Mouse (Mus musculus): ENCODE results near the gene Aplp1.

Gene Aplp1

DNA sequence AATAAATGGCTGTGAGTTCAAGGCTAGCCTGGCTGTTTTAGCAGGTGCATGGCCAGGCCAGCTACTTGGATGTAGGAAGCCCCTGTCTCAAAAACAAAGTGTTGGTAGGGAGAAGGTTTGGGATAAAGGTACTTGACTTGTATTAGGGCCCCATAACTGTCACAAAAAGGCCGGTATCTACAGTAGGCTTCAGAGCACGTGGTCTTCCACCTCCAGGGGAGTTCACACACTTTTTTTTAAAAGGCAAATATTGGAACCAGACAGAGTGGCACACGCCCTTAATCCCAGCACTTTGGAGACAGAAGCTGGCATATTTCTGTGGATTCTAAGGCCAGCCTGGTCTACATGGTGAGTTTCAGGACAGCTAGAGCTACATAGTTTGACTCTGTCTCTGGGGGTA lies 24.7 kb downstream of the Aplp1 start:
- in situ Hi-C loops (cut with MboI; ENCODE audit: low pct_unique_long_range_greater_than_20kb in 1 of 2, low sequenced_read_pairs in 2 of 2, unreplicated experiment in 1 of 2) = no loop called here

- in situ Hi-C loops (cut with MboI; ENCODE audit: low pct_unique_long_range_greater_than_20kb in 1 of 2, low sequenced_read_pairs in 2 of 2, unreplicated experiment in 1 of 2) = no loop called here
Measured at GRCm38 (mm10) chr7:30419561-30420499, 25.5 kb downstream of the Aplp1 start, which contains the start of gene Hcst. Gene Hcst (minus strand): TSS chr7:30419854.

DNA sequence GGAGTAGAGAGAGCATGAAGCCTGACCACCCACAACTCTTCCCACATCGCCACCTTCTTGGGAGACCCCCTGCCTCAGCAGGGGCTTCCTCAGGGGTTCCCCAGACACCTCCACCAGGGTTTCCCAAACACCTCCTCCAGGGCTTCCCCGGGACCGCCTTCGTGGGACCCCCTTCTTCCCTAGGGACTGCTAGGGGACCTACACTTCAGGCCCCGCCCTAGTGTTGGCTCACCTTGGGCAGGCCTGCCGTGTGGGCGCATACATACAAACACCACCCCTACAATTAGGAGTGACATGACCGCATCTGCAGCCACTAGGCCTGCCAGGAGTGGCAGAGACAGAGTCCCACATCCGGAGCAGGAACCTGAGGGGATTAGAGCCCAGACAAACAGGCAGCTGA lies 27.5 kb downstream of the Aplp1 start:
- in situ Hi-C loops (cut with MboI; ENCODE audit: low pct_unique_long_range_greater_than_20kb in 1 of 2, low sequenced_read_pairs in 2 of 2, unreplicated experiment in 1 of 2) = no loop called here

- in situ Hi-C loops (cut with MboI; ENCODE audit: low pct_unique_long_range_greater_than_20kb in 1 of 2, low sequenced_read_pairs in 2 of 2, unreplicated experiment in 1 of 2) = no loop called here
Measured at GRCm38 (mm10) chr7:30413596-30413995, 31.7 kb downstream of the Aplp1 start, which contains the start of gene Tyrobp. Gene Tyrobp (plus strand): TSS chr7:30413760.

GRCm38 (mm10) chr7:30412735-30413147 lies 32.6 kb downstream of the Aplp1 start:
- in situ Hi-C loops (cut with MboI; ENCODE audit: low pct_unique_long_range_greater_than_20kb in 1 of 2, low sequenced_read_pairs in 2 of 2, unreplicated experiment in 1 of 2) = no loop called here

DNA sequence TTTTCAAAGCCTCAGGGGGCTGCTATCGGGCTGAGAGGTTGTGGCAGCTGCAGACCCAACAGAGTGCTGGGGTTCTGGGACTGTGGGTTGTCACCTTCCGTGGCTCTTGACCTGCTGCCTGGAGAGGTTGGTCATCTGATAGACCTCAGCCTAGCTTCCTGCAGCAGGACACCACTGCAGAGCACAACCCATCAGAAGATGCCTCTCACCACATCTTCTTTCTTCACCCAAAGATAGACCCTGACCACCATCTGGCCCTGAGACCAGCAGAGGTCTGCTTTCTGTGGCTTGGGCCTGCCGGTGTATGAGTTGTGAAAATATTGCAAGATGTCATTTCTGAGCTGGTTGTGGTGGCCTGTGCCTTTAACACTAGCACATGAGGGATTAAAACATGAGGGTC lies 34.3 kb downstream of the Aplp1 start:
- in situ Hi-C loops (cut with MboI; ENCODE audit: low pct_unique_long_range_greater_than_20kb in 1 of 2, low sequenced_read_pairs in 2 of 2, unreplicated experiment in 1 of 2) = no loop called here

DNA sequence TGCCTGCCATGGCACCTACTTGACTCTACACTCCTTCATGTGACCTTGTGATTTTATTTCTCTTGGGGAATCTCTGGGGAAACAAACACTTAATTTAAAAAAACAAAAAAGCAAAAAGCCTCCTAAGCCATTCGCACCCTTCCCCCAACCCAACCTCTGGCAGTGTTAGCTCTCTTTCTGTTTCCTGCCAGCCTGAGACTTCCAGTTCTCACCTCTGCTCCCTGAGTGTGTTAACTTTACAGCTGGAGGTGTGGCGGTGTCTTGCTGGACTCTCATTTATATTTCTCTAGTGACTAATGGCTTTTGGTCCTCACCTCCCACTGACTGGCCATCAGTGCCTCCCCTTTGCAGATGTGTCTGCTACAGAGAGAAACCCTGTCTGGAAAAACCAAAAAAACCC lies 35.5 kb downstream of the Aplp1 start:
- in situ Hi-C loops (cut with MboI; ENCODE audit: low pct_unique_long_range_greater_than_20kb in 1 of 2, low sequenced_read_pairs in 2 of 2, unreplicated experiment in 1 of 2) = no loop called here

GRCm38 (mm10) chr7:30408639-30409038 lies 36.7 kb downstream of the Aplp1 start:
- in situ Hi-C loops (cut with MboI; ENCODE audit: low pct_unique_long_range_greater_than_20kb in 1 of 2, low sequenced_read_pairs in 2 of 2, unreplicated experiment in 1 of 2) = no loop called here

DNA sequence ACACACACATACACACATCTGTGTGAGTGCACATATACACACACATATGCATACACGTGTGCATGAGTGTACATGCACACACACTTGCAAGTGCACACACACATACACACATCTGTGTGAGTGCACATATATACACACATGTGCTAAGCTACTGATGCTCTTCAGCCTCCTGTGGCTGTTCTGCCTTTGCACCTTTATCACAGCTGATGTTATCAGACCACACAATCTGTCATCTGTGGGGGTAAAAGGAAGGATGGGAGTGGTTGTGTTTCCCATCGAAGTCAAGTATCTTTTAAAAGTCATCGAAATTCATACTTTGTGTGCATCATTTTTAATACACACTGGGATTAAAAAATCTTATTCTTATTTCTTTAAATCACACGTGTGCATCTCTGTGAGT lies 43.0 kb downstream of the Aplp1 start:
- in situ Hi-C loops (cut with MboI; ENCODE audit: low pct_unique_long_range_greater_than_20kb in 1 of 2, low sequenced_read_pairs in 2 of 2, unreplicated experiment in 1 of 2) = no loop called here

GRCm38 (mm10) chr7:30399671-30400070 lies 45.7 kb downstream of the Aplp1 start:
- in situ Hi-C loops (cut with MboI; ENCODE audit: low pct_unique_long_range_greater_than_20kb in 1 of 2, low sequenced_read_pairs in 2 of 2, unreplicated experiment in 1 of 2) = no loop called here

GRCm38 (mm10) chr7:30394871-30395270 lies 50.5 kb downstream of the Aplp1 start:
- in situ Hi-C loops (cut with MboI; ENCODE audit: low pct_unique_long_range_greater_than_20kb in 1 of 2, low sequenced_read_pairs in 2 of 2, unreplicated experiment in 1 of 2) = no loop called here

DNA sequence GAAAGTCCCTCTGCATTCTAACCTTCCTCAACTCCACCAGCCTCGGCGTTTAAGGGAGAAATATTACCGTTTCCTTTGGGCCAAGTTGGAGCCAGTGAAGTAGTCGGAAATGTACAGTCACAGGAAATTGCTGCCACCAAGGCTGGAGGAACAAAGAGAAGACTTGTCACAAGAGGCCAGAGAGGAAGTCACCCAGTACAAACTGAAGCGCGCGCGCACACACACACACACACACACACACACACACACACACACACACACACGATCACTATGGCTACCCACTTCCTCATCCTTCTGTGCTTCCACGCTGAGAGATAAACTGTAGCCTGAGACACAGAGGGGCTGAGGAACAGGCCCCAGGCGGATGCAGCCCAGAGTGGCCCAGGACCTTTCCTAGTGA lies 51.0 kb downstream of the Aplp1 start:
- in situ Hi-C loops (cut with MboI; ENCODE audit: low pct_unique_long_range_greater_than_20kb in 1 of 2, low sequenced_read_pairs in 2 of 2, unreplicated experiment in 1 of 2) = no loop called here

DNA sequence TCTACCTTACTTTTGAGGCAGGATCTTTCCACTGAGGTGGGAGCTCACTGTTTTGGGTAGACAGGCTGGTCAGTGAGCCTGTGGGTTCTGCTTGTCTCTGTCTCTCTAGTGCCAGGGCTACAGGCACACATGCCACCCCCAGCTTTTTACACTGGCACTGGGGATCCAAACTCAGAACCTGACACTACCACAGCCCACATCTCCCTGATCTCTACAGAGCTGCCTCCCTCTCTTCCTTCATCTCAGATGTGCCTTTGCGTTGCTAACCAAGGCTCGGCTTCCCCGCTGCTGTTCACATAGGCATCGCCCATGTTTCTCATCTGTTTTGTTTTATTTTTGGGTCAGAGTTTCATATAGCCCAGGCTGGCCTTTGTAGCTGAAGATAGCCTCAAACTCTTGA lies 51.7 kb downstream of the Aplp1 start:
- in situ Hi-C loops (cut with MboI; ENCODE audit: low pct_unique_long_range_greater_than_20kb in 1 of 2, low sequenced_read_pairs in 2 of 2, unreplicated experiment in 1 of 2) = no loop called here

GRCm38 (mm10) chr7:30392746-30393520 lies 52.4 kb downstream of the Aplp1 start:
- in situ Hi-C loops (cut with MboI; ENCODE audit: low pct_unique_long_range_greater_than_20kb in 1 of 2, low sequenced_read_pairs in 2 of 2, unreplicated experiment in 1 of 2) = no loop called here
